Mouse (Mus musculus) frontal cortex, postnatal 14 days (tissue): ENCODE results near the gene Gm20906.
"Not testable (repeated sequence)": the region's sequence is repeated elsewhere in the genome, so short reads cannot be mapped to it uniquely, and the experiment has no call there.

Experiments
- DNase-seq, 2 experiments: peaks; one replicate each; pipeline ENCODE4 v3.0.0; 2022; ENCODE audit warnings: low spot score in 2 of 2

Gene Gm20906

GRCm38 (mm10) chrY:87550666-87551065 is at the start of gene Gm20906:
Gm20906 (plus strand) TSS chrY:87550966.
- not testable (repeated sequence) for DNase-seq
